Mouse (Mus musculus) midbrain, embryonic 16.5 days (tissue): ENCODE measurements at regions not wholly inside any gene's neighbourhood (a gene's known extent, or its start where the extent isn't known, plus 50 kb on each side); places are given as distances from the start of the nearest gene placed in this dataset.

Source experiments
- ATAC-seq: fragments of 200-750 bp; cut with Nextera tagmentation; 2 replicates; pipeline ENCODE4 v1.8.0; 2017; ENCODE audit warnings: moderate TSS enrichment
- H3K27ac ChIP-seq: fragments of 300-500 bp; sonication (generic); 2 replicates; pipeline ENCODE4 v1.5.1; 2014; ENCODE audit warnings: mild to moderate bottlenecking, low read length, mixed read lengths
- H3K27me3 ChIP-seq: fragments of 300-500 bp; sonication (generic); 2 replicates; pipeline ENCODE4 v1.6.1; 2014; ENCODE audit warnings: low read depth, low read length, mixed read lengths; ENCODE audit not compliant: control insufficient read depth, insufficient read depth
- H3K36me3 ChIP-seq: fragments of 300-500 bp; sonication (generic); 2 replicates; pipeline ENCODE4 v1.6.1; 2014; ENCODE audit warnings: mild to moderate bottlenecking, low read length, moderate library complexity, mixed read lengths; ENCODE audit not compliant: control insufficient read depth, insufficient read depth
- H3K4me1 ChIP-seq: fragments of 300-500 bp; sonication (generic); 2 replicates; pipeline ENCODE4 v1.6.1; 2014; ENCODE audit warnings: mild to moderate bottlenecking, low read length, mixed read lengths; ENCODE audit not compliant: control insufficient read depth, insufficient read depth
- H3K4me2 ChIP-seq: fragments of 300-500 bp; sonication (generic); 2 replicates; pipeline ENCODE4 v1.6.1; 2014; ENCODE audit warnings: mild to moderate bottlenecking, low read length, mixed read lengths
- H3K4me3 ChIP-seq: fragments of 300-500 bp; sonication (generic); 2 replicates; pipeline ENCODE4 v1.5.1; 2014; ENCODE audit warnings: low read depth, mild to moderate bottlenecking, low read length, moderate library complexity, mixed read lengths
- H3K9ac ChIP-seq: fragments of 300-500 bp; sonication (generic); 2 replicates; pipeline ENCODE4 v1.6.1; 2014; ENCODE audit warnings: low read depth, low read length, mixed read lengths
- H3K9me3 ChIP-seq: fragments of 300-500 bp; sonication (generic); replicated peaks from 2 replicates; pipeline ENCODE4 v1.6.1; 2014; ENCODE audit warnings: mild to moderate bottlenecking, low read length, mixed read lengths; ENCODE audit not compliant: control insufficient read depth, poor library complexity, severe bottlenecking
- WGBS: fragments of 180-500 bp; shearing (Covaris S2); extraction: QIAGEN DNeasy Blood & Tissue Kit; methylation state at CpG from one replicate; pipeline ENCODE4 v1.1.7; 2014; 5-methylcytosine and 5-hydroxymethylcytosine counted together

GRCm38 (mm10) chr14:25306166-25306565, 152.8 kb upstream of the Zmiz1 start:
- Histone ChIP-seq H3K9ac (no peak overlapping the region), H3K27me3 (no peaks in the 10 kb centered on the region), H3K36me3 (no peaks in the 10 kb centered on the region), H3K27ac (no peak overlapping the region), H3K4me2 (no peak overlapping the region), H3K4me1 (peaks cover 19% of the 10 kb centered on the region), H3K4me3 (no peak overlapping the region), H3K9me3 (no peaks in the 10 kb centered on the region)
- WGBS: 70% methylated on average over 7 of the region's 7 CpGs
- ATAC-seq: no peak

- Histone ChIP-seq H3K27me3 (no peaks in the 10 kb centered on the region), H3K27ac (no peak overlapping the region), H3K4me3 (no peak overlapping the region), H3K36me3 (no peaks in the 10 kb centered on the region), H3K9me3 (no peaks in the 10 kb centered on the region), H3K9ac (no peak overlapping the region), H3K4me2 (no peak overlapping the region), H3K4me1 (peaks cover 16% of the 10 kb centered on the region)
- ATAC-seq: no peak
- WGBS: 84% methylated on average over 3 of the region's 3 CpGs
These were observed 151.9 kb upstream of the Zmiz1 start for GRCm38 (mm10) chr14:25306961-25307654.

- H3K27me3 ChIP-seq: no peaks in the 10 kb centered on the region
- no peak overlapping the region for H3K27ac ChIP-seq
- H3K36me3 ChIP-seq: no peaks in the 10 kb centered on the region
- no peaks in the 10 kb centered on the region for H3K9me3 ChIP-seq
- no peak overlapping the region for H3K9ac ChIP-seq
- H3K4me3 ChIP-seq: no peak overlapping the region
- H3K4me2 ChIP-seq: no peak overlapping the region
- peaks cover 17% of the 10 kb centered on the region for H3K4me1 ChIP-seq
- WGBS: 65% methylated on average over 3 of the region's 3 CpGs
- no peak for ATAC-seq
These were observed 150.9 kb upstream of the Zmiz1 start for GRCm38 (mm10) chr14:25308051-25308450.

- Histone ChIP-seq H3K27ac (no peak overlapping the region), H3K4me2 (no peak overlapping the region), H3K4me1 (peaks cover 6% of the 10 kb centered on the region; the same call in 1 of the 2 replicates), H3K9ac (no peak overlapping the region), H3K4me3 (no peak overlapping the region), H3K27me3 (no peaks in the 10 kb centered on the region), H3K36me3 (no peaks in the 10 kb centered on the region), H3K9me3 (no peaks in the 10 kb centered on the region)
- 58% methylated on average over 4 of the region's 4 CpGs for WGBS
- ATAC-seq: no peak
These were observed 148.3 kb upstream of the Zmiz1 start for GRCm38 (mm10) chr14:25310671-25311151.

GRCm38 (mm10) chr14:25311475-25311874, 147.5 kb upstream of the Zmiz1 start:
- Histone ChIP-seq H3K36me3 (no peaks in the 10 kb centered on the region), H3K4me2 (no peak overlapping the region), H3K4me3 (no peak overlapping the region), H3K9me3 (no peaks in the 10 kb centered on the region), H3K27ac (no peak overlapping the region), H3K4me1 (peaks cover 6% of the 10 kb centered on the region; the same call in 1 of the 2 replicates), H3K27me3 (no peaks in the 10 kb centered on the region), H3K9ac (no peak overlapping the region)
- WGBS: 61% methylated on average over 3 of the region's 3 CpGs
- no peak for ATAC-seq

- Histone ChIP-seq H3K9me3 (no peaks in the 10 kb centered on the region), H3K9ac (no peak overlapping the region), H3K27me3 (no peaks in the 10 kb centered on the region), H3K36me3 (no peaks in the 10 kb centered on the region), H3K27ac (peak overlapping the region; percentile 43; the same call in 1 of the 2 replicates), H3K4me3 (no peak overlapping the region), H3K4me2 (no peak overlapping the region), H3K4me1 (peaks cover 8% of the 10 kb centered on the region; the same call in 1 of the 2 replicates)
- 14% methylated on average over 7 of the region's 7 CpGs for WGBS
- no peak for ATAC-seq
These were observed 146.8 kb upstream of the Zmiz1 start for GRCm38 (mm10) chr14:25312135-25312534.

GRCm38 (mm10) chr14:25312814-25313426, 146.1 kb upstream of the Zmiz1 start:
- Histone ChIP-seq H3K27me3 (no peaks in the 10 kb centered on the region), H3K4me3 (no peak overlapping the region), H3K36me3 (no peaks in the 10 kb centered on the region), H3K27ac (no peak overlapping the region), H3K9ac (no peak overlapping the region), H3K4me2 (no peak overlapping the region), H3K9me3 (no peaks in the 10 kb centered on the region), H3K4me1 (peaks cover 15% of the 10 kb centered on the region)
- WGBS: 87% methylated on average over 6 of the region's 6 CpGs
- ATAC-seq: no peak

- H3K36me3 ChIP-seq: no peaks in the 10 kb centered on the region
- no peaks in the 10 kb centered on the region for H3K27me3 ChIP-seq
- peaks cover 23% of the 10 kb centered on the region for H3K4me1 ChIP-seq
- 93% methylated on average over 4 of the region's 4 CpGs for WGBS
- H3K9me3 ChIP-seq: no peaks in the 10 kb centered on the region
- H3K4me2 ChIP-seq: no peak overlapping the region
- no peak overlapping the region for H3K4me3 ChIP-seq
- ATAC-seq: no peak
- no peak overlapping the region for H3K9ac ChIP-seq
- no peak overlapping the region for H3K27ac ChIP-seq
These were observed 145.2 kb upstream of the Zmiz1 start for GRCm38 (mm10) chr14:25313693-25314240.

- Histone ChIP-seq H3K36me3 (no peaks in the 10 kb centered on the region), H3K9ac (no peak overlapping the region), H3K4me1 (peaks cover 23% of the 10 kb centered on the region), H3K9me3 (no peaks in the 10 kb centered on the region), H3K27me3 (no peaks in the 10 kb centered on the region), H3K4me2 (no peak overlapping the region), H3K4me3 (no peak overlapping the region), H3K27ac (peak overlapping the region; percentile 89)
- no peak for ATAC-seq
- WGBS: 98% methylated on average over 5 of the region's 5 CpGs
These were observed 142.5 kb upstream of the Zmiz1 start for GRCm38 (mm10) chr14:25316491-25316890.
